Mouse (Mus musculus): ENCODE measurements at regions not wholly inside any gene's neighbourhood (a gene's known extent, or its start where the extent isn't known, plus 50 kb on each side); places are given as distances from the start of the nearest gene placed in this dataset.

DNA sequence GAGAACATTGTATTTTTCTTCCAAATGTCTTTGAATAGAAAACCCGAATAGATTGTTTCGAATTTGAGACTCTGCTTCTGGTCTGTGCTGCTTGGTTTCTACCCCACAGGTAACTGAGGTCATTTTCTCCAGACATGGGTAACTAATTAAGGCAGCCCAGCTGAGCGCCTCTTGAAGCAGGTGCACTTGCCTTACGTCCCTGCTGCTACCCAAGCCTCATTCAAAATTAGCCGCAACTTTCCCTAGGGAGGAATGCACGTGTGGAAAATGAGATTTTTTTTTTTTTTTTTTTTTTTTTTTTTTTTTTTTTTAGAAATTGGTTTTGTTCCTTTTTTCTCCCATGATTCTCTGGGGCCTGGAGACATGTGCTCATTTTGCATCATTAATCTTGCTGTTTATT is 245.1 kb downstream of the Slc30a10 start:
- no peak for DNase-seq (ENCODE audit: low read depth, low spot score)

DNA sequence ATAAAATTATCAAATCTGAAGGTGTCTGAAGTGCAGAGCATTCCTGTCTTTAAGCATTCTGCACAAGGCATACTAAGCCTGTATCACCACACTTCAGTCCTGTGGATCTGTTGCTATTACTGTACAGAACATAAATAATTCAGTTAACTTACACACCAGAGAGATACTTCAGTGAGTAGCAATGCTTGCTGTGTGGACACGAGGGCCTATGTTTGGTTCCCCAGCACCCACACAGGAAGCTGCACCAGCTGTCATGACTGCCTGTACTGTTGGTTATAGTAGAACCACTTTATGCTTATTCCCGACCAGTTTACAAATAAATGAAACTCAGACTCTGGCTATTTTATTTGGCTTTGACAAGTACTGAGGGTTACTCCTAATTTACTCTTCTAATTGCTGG is 271.7 kb downstream of the Slc30a10 start:
- DNase-seq (ENCODE audit: low read depth, low spot score): no peak

DNA sequence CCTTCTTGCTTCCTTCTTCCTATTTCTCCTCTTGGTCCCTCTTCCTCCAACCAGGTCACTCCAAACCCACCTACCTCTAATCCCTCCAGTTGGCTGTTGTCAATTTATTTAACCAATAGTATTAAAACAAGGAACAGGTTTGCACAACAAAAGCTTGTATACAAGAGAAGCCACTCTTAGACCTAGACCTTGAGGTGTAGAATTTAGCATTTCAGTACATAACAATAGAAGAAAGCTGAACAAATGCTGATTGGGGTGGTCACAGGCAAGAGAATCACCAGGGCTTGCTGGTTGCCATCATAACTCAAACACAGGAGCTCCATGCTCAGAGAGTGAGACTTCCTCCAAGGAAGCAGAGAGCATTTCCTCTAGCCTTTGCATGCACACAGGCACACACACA is 272.2 kb downstream of the Slc30a10 start:
- peak; percentile 72 for DNase-seq (ENCODE audit: low read depth, low spot score)

DNA sequence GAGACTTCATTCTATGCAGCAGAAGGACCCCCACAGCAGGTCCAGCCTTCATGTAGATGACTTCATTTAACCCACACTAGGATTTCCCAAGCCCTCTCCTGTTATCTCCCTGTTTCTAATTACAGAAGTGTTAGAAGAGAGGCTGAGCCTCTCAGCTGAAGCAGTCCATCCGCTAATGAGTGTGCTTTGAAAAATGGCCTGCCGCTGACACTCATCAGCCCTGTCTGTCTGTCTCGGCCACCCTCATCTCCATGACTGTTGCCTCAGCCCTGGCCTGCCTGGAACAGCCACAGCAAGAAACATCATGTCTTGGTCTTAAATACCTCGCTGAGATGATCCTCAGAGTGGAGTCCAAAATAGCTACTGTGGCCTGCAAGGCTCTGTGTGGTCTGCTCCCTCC is 273.1 kb downstream of the Slc30a10 start:
- DNase-seq (ENCODE audit: low read depth, low spot score): no peak

DNA sequence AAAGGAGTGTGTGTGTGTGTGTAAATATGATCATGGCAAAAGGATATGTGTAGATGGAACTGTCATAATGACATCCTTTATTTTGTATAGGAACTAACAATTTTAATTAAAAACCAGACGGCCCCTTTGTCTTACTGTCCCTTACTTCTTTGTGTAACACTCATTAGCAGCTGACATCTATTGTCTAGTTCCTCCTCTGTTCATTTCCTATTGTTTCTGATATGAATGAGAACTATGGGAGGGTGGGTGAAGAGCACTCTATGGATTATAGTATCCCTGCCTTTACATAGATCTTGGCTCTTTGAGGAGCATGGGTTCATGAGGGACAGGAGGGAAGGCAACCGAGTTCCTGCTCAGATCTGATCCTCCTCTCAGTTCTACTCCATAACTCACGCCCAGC is 273.8 kb downstream of the Slc30a10 start:
- no peak for DNase-seq (ENCODE audit: low read depth, low spot score)

DNA sequence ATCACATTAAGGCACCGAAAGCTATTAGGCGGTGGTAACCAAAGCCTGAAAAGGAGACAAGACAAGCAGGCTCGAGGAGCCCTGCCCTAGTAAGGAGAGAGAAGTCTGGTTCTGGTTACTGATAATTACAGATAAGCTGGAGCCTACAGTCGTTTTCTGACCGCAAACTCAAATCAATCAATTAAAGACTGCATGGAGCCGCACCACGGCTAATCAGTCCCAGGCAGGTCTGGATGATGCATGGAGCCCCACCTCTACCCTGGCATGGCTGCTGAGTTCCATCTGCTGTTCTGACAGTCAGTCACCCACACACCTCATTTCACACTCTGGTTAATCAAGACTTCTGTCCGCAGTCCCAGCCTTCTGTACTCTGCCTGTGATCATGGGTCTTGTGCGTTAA is 276.4 kb downstream of the Slc30a10 start:
- no peak for DNase-seq (ENCODE audit: low read depth, low spot score)

DNA sequence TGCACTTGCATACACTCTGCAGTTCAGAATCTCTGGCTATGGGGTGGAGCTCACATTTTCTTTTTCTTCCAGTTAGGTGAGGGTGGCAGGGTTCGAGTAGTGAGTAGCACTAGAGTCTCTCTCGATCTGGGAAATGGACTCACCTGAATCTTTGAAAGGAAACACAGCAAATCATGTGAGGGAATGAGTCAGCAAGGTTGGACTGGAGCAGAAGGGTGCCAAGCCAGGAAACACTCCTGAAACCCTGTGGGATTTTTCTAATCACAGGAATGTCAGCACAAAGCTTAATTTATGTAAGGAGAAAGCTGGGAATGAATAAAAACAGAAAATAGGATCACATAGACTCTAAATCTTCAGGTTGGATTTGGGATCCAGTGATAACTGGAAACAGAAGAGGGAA is 282.1 kb downstream of the Slc30a10 start:
- no peak for DNase-seq (ENCODE audit: low read depth, low spot score)

DNA sequence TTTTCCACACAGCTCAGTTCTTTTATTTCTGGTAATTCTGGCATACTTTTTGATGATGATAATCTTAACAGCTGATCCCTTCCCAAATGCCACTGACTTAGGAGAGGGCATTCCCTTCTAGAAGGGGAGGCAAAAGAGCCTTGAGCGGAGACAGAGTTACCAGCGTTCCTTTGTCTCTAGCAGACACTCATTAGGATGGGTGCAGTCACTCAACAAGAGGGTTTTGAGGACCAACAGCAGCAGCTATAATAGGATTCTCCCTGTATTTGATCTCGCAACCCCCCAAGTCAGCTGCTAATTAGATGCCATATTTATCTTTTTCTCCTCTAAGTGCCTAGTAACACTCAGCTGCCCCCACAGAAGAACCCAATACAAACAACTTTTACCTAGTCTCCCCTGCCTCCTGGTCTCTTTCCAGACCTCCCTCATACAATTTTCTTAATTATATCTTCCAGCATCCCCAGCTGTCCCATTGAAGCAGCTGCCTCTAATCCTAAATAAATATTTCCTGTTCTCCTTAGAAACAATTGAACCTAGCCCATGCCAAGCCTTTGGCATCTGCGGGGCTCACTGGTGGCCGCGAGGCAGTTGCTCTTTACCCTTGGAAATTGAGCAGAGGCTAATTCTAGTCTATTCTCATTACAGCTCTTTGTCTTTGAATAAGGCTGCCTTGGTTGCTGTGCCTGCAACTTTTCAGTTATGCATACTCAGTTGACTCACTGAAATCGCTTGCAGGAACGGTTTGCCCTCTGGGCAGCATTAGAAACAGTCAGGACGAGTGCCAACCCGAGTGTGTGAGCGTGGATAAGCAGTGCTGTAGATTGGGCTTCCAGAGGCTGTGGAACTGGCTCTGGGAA is 286.6 kb downstream of the Slc30a10 start:
- DNase-seq (ENCODE audit: low read depth, low spot score): no peak

DNA sequence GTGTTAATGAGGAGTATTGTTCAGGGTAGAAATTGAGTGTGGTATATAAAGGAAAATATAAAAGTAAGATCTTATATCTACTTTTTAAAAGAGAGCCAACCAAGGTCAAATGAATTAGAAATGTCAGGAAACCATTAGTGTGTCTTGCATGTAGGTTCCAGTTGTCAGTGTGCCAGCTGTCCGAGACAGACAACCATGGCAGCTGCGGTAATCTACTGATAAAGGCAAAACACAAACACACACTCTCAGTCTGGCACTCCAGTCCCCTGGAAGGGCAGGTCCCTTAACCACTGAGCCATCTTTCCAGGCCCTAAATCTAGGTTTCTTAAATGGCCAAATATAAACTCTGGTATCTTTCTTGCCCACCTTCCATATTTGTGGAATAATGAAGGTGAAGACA is 294.6 kb downstream of the Slc30a10 start:
- no peak for DNase-seq (ENCODE audit: low read depth, low spot score)

DNA sequence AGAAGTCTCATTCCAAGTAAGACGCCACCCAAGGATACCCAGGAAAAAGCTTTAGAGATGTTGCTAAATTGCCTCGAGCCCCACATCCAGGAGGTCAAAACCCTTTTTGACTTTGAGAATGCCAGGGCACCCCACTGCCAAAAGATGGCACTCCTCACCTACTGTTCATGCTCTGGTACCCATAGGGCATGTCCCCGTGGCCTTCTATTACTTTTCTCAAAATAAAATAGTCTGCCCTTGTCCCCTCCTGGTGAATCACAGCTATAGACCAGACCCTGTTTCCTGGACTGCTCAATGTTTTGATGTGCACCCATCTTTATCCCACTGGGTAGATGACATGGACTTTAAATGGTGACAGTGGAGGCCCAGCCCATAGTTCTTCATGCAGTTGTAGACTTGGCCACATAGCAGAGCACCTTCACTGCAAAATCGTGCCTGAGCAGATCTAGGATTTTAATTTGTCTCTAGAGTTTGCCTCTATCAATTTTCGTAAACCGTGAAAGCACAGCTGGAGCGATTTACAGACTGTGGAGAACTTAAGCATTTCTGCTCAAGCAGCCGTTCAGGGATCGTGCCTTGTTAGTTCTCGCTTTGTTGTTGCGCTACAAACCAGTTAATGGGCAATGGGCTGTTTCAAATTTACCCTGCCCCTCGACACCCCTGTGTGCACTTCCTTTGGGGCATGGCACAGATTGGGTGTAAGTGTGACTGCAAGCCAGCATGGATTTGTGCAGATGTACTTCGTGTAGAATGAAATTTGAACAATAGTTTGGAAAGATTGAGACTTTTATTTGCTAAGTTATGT is 300.0 kb downstream of the Slc30a10 start:
- DNase-seq (ENCODE audit: low read depth, low spot score): no peak

DNA sequence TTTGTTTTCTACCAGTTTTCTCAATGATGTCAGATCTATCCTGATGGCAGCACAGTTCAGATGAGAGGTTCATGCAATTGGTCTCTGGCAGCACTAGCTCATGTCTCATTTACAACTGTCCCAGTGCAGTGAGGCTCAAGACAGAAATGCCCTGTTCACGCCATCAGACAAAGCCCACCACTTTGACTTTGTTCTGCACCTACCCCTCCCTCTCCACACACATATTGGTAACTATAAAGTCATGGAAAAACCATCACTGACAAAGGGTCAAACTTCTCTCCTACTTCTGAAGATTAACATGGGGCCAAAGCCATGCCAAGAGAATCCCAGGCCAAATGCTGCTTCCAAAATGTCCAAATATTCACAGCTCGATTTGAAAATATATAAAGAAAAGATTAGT is 302.7 kb downstream of the Slc30a10 start:
- DNase-seq (ENCODE audit: low read depth, low spot score): no peak

DNA sequence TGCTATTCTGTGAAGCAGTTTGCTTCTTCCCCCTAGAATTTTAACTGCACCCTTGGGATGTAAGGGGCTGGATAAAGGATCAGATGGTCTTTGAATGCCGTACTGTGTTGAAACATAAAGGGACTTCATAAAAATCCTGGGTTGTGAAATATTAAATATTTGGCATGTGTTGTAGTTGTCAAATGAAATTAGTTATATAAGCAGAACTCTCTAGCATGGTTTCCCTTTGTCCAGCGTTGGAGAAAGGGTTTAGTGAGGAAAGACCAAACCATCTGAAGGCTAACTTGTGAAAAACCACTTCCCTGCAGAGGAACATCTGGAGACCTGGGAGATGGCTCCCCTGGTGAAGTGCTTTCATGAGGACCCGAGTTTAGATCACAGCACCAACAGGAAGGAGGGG is 319.6 kb downstream of the Slc30a10 start:
- no peak for DNase-seq (ENCODE audit: low read depth, low spot score)

DNA sequence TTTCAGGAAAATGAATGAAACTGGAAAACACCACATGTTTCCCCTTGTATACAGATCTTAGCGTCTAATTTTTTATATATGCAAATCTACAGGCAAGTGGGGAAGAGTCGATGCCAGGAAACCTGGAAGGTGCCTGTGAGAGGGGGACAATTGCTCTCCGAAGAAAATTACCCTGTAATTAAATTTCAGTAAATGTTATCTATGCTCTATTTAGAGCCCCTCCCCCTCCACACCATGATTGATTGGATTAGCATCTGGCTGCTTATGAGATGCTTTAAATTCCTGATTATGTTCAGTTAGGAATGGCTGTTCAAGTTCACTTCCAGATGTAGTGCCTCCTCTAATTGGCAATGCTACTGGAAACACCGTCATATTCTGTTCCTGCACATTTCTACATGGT is 325.0 kb downstream of the Slc30a10 start:
- DNase-seq (ENCODE audit: low read depth, low spot score): no peak

DNA sequence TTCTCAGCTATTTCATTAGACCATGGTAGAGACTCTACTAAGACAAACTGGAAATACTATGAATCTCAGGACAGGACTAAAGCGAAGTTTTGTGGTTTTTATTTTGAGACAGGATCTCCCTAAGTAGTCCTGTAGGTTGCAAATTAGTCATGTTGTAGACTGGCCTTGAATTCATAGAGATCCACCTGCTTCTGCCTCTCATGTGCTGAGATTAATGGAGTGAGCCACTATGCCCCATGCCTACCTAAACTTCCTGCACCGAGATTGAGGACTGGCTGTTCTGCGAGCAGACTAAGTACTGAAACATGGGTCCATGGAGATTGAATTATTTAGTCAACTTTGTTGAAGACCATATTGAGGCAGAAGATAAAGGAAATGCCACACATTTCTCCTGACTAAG is 315.0 kb downstream of the Lyplal1 start:
- no peak for DNase-seq (ENCODE audit: low read depth, low spot score)

DNA sequence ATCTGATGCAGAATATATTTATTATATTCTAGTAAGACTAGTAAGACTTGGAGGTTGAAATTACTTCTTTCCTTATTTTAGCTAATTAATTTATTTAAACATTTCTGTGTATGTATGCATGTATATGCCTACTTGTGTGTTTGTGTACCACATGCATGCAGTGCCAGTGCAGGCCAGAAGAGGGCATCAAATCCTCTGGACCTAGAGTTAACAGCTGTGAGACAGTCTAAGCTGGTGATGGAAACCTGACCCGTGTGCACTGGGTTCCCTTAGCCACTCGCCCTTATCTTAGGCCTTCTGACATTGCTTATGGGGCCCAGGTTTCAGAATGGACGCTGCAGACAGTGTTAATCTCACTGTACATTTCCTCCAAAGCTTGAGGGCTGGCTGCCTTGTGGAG is 302.2 kb downstream of the Lyplal1 start:
- DNase-seq (ENCODE audit: low read depth, low spot score): peak; percentile 62

DNA sequence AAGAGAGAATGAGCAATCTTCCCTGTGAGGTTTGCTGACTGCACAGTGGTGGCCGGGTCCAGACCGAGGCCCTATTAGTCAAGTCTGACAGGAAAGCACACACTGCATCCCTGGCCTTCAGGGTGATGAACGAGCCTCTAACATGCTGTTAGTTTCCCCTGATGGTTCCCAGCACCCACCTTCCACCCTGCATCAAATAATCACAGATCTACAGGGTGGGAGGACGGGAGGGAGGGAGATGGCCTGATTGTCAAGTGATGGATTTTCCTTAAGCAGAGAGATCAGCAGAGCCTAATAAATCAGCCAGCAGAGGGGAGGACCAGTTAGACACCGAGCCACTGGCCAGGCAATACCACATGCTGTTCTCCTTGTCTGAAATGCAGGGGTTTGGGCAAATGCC is 298.1 kb downstream of the Lyplal1 start:
- no peak for DNase-seq (ENCODE audit: low read depth, low spot score)

DNA sequence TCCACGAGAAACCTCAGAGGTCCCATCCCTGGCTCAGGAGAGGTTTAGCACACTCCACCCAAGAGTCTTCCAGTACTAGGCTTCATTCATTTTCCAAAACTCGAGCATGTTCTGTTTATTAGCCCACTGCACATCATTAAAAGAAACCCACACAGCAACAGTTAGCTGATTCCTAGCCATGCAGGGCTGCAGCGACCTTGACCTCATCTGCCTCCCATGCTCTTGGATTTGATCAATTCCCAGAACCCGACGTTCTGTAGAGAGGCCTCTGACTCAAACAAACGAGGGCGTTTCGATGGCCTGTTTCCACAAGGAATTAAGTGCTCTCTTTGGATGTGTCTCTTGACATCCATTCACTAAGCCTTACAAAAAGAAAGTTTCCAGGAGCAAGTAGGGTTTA is 294.9 kb downstream of the Lyplal1 start:
- peak; percentile 6 for DNase-seq (ENCODE audit: low read depth, low spot score)

DNA sequence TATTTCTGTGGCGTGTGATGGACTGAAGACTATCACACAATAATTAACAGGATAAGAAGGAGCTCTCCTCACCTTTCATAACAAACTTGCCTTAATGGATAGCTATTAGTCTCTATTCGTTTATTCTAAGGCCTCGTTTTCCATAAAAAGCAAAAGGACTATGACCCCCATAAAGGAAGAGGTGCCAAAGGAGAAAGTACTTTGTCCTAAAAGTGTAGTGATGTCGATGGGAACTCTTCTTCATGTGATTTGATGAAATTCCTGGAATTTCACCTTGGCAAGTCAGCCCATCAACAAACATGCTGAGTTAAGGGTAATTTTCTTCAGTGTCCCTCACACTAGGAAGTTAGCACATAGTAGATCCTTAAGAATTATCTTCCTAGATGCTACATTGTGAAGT is 293.9 kb downstream of the Lyplal1 start:
- DNase-seq (ENCODE audit: low read depth, low spot score): no peak

DNA sequence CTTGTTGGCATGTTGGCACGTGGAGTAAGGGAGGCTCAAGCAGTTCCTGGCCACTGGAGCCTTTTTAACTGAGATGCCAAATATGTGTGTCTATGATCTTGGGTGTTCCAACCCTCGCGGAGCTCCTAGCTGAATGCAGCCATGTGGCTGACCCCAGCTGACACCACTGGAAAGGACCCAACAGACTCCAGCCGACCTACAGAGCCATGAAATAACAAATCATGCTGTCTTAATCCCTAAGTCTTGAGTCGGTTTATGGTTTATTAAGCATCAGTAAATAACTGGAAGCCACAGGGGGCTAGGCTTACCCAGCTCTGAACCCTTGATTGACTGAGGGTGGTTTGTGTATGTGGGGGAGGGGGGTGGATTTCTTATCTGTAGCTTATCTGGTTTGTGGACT is 293.2 kb downstream of the Lyplal1 start:
- no peak for DNase-seq (ENCODE audit: low read depth, low spot score)

DNA sequence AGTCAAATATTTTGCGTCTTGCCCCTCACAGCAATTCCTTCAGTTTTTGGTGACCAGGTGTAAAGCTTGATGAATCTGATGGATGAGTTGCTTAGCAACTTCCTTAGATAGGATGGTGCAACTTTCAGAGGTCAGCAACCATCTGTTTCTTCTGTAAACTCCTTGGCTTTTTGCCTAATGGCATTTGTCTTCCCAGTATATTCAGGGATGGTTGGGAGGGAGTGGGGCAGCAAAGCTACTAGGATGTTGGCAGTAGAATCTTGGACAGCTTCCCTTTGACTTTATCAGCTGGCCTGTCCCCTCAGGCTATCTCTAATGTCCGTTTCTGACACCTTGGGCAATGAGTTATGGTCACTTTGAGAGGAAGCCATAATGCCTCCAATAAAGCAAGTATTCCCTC is 289.1 kb downstream of the Lyplal1 start:
- DNase-seq (ENCODE audit: low read depth, low spot score): no peak

DNA sequence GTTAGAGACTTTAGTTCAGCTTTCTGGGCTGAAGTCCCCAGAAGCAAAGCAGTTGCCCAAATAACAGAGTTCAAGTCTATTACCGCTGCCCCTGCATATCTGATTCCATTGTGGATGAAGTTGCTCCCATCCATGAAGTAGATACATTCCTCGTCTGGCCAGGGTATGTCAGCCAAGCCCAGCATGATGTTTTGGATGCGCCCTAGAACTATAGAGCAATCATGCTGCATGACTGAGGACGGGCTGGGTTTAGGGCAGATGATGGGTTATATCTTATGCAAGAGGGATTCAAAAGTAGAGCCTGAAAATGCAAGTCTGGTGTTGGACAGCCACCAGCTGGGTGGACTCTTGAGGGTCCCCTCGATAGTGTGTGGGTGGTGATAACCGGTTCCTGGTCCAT is 288.6 kb downstream of the Lyplal1 start:
- DNase-seq (ENCODE audit: low read depth, low spot score): no peak

DNA sequence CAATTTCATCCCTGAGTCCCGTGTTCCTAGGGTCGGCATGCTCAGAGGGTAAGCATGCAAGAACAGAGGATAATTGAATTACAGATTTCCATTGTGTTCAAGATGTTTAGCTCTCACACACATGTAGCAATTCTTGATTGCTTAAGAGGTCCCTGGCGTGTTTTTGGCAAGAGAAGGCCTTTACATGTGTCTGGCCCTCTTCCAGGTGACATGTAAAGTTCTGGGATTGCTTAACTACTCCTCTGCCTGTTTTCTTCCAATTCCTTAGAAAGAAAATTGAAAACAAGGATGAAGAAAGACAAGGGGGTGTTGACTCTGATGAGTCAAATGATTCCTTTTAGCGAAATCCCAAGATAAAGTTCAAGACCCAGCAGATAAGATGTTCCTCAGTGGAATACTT is 285.1 kb downstream of the Lyplal1 start:
- no peak for DNase-seq (ENCODE audit: low read depth, low spot score)

DNA sequence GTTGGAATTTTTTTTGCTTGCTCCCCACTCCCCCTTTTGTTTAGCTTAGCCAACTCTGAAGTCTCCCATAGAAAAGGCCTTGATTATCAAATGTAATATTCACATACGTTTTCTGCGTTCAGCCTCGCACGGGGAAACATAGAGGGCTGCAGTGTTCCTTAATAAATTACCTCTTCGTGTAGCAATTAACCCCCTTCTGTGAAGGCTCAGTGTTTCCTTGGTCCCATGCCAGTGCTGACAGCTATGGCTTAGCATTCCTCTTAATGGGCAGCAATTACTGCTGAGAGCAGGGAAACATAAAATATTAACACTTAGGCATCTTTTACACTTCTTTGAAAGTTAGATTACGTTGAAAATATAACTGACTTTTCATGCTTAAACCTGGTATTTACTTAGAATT is 282.9 kb downstream of the Lyplal1 start:
- DNase-seq (ENCODE audit: low read depth, low spot score): no peak
